Mouse (Mus musculus) cerebellum, adult 2 months (tissue): ENCODE measurements around the gene Gm11985.

ENCODE experiments used
- CTCF ChIP-seq: fragments of 200-500 bp; IDR thresholded peaks from 2 replicates; pipeline ENCODE4 v1.5.1; 2011; ENCODE audit warnings: low read depth, mild to moderate bottlenecking, control low read depth, low read length, moderate library complexity, borderline replicate concordance; ENCODE audit not compliant: insufficient read depth
- POLR2A ChIP-seq: fragments of 200-500 bp; IDR thresholded peaks from 2 replicates; pipeline ENCODE4 v1.6.1; 2011; ENCODE audit warnings: low read length, control low read depth, borderline replicate concordance; ENCODE audit not compliant: insufficient read depth

DNA sequence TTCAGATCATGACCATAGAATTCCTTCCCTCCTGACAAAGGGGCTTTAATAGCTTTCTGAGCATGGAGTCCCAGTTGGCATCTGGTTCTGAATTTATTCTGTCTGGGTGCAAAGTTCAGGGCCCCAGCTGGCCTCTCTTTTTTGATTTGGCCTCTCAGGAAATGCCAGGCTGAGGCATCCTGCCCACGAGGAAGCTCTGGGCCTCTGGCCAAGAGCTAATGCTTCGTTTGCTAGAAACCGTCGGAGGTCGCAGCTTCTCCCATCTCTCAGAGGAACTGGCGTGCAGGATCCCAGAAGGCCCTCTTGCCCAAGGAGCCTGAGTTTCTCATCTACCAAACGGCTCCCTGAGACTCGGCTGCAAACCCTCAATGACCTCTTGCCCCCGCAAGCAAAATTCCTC, 22.8 kb upstream of the Gm11985 start:
- no peak for TF ChIP-seq CTCF
- TF ChIP-seq POLR2A: no peak
